Mouse (Mus musculus) lung, postnatal 0 days (tissue): ENCODE measurements around the gene Fkbp1b.
"Not testable (repeated sequence)": the region's sequence is repeated elsewhere in the genome, so short reads cannot be mapped to it uniquely, and the experiment has no call there.

Experiments
- CTCF ChIP-seq: IDR thresholded peaks from 2 replicates; pipeline ENCODE4 v1.5.1; 2016; ENCODE audit warnings: antibody characterized with exemption, mild to moderate bottlenecking
- EP300 ChIP-seq: IDR thresholded peaks from 2 replicates; pipeline ENCODE4 v1.6.1; 2016; ENCODE audit warnings: antibody characterized with exemption, mild to moderate bottlenecking, control low read depth

- not testable (repeated sequence) for TF ChIP-seq CTCF, EP300
These were observed 45.2 kb upstream of the Fkbp1b start for GRCm38 (mm10) chr12:4886581-4886980.
